In genomic region chr4:98282275-98282674, GRCm38 (mm10) we compare ENCODE assay signal across 27 mouse cellular contexts.
DNase-seq lines count a peak whose midpoint lies in the region; ATAC-seq lines count a peak whose summit lies in the region.
"Had no signal": no experiment of that assay in that cellular context is flagged by ENCODE, and none has a peak within 500 bp of the region (broad histone marks: within the 10 kb centered on the region; RNA-seq: fewer than 3 reads in every experiment).

No protein-coding gene starts in this region.

- peak; percentile 94 for ATAC-seq in activated CD4-positive, CD25-positive, alpha-beta regulatory T cell, adult 4 months
- peak; percentile 93 for ATAC-seq in inflammation-experienced regulatory T-cells, adult 6 months
- ATAC-seq in forebrain, embryonic 15.5 days (replicated peaks): no peak
- ATAC-seq in heart, embryonic 12.5 days (ENCODE audit: insufficient number of reproducible peaks, low FRiP score): no peak
- ATAC-seq in forebrain, embryonic 13.5 days: no peak
- ATAC-seq: forebrain, embryonic 14.5 days had no signal

- H3K4me3 ChIP-seq in forebrain, embryonic 15.5 days: no peak overlapping the region
- no peak overlapping the region for H3K4me3 ChIP-seq in heart, embryonic 12.5 days
- H3K4me3 ChIP-seq in forebrain, embryonic 13.5 days: no peak overlapping the region
- H3K4me3 ChIP-seq: gastrocnemius, adult 2 months; hindbrain, embryonic 13.5 days; limb, embryonic 10.5 days; limb, embryonic 15.5 days; liver, embryonic 15.5 days; megakaryocyte, embryonic 14.5 days; midbrain, embryonic 12.5 days had no signal

- no peaks in the 10 kb centered on the region for H3K9me3 ChIP-seq in forebrain, embryonic 15.5 days
- no peaks in the 10 kb centered on the region for H3K9me3 ChIP-seq in heart, embryonic 12.5 days (replicated peaks)
- H3K9me3 ChIP-seq in forebrain, embryonic 13.5 days (replicated peaks): no peaks in the 10 kb centered on the region
- H3K9me3 ChIP-seq: hindbrain, embryonic 13.5 days; limb, embryonic 10.5 days; limb, embryonic 15.5 days; liver, embryonic 15.5 days; midbrain, embryonic 12.5 days had no signal

- no peaks in the 10 kb centered on the region for H3K4me1 ChIP-seq in forebrain, embryonic 15.5 days
- no peaks in the 10 kb centered on the region for H3K4me1 ChIP-seq in heart, embryonic 12.5 days (replicated peaks)
- H3K4me1 ChIP-seq in forebrain, embryonic 13.5 days: peaks cover 4% of the 10 kb centered on the region; the same call in 1 of the 2 replicates
- H3K4me1 ChIP-seq: hindbrain, embryonic 13.5 days; limb, embryonic 15.5 days; liver, embryonic 15.5 days; megakaryocyte, embryonic 14.5 days; midbrain, embryonic 12.5 days had no signal

- no peaks in the 10 kb centered on the region for H3K27me3 ChIP-seq in forebrain, embryonic 15.5 days
- no peaks in the 10 kb centered on the region for H3K27me3 ChIP-seq in heart, embryonic 12.5 days (replicated peaks)
- no peaks in the 10 kb centered on the region for H3K27me3 ChIP-seq in forebrain, embryonic 13.5 days
- H3K27me3 ChIP-seq: hindbrain, embryonic 13.5 days; limb, embryonic 15.5 days; liver, embryonic 15.5 days; megakaryocyte, embryonic 14.5 days; midbrain, embryonic 12.5 days had no signal

- H3K36me3 ChIP-seq in forebrain, embryonic 15.5 days: no peaks in the 10 kb centered on the region
- no peaks in the 10 kb centered on the region for H3K36me3 ChIP-seq in heart, embryonic 12.5 days
- no peaks in the 10 kb centered on the region for H3K36me3 ChIP-seq in forebrain, embryonic 13.5 days (ENCODE audit: poor library complexity, severe bottlenecking)
- H3K36me3 ChIP-seq: hindbrain, embryonic 13.5 days; limb, embryonic 10.5 days; limb, embryonic 15.5 days; liver, embryonic 15.5 days; midbrain, embryonic 12.5 days had no signal

- WGBS in forebrain, embryonic 15.5 days: 32% methylated on average over 2 of the region's 2 CpGs
- 54% methylated on average over 2 of the region's 2 CpGs for WGBS in heart, embryonic 12.5 days
- WGBS in forebrain, embryonic 13.5 days: 48% methylated on average over 2 of the region's 2 CpGs

- H3K9ac ChIP-seq in forebrain, embryonic 15.5 days (replicated peaks): no peak overlapping the region
- H3K9ac ChIP-seq in heart, embryonic 12.5 days: no peak overlapping the region
- H3K9ac ChIP-seq in forebrain, embryonic 13.5 days: no peak overlapping the region
- H3K9ac ChIP-seq: hindbrain, embryonic 13.5 days; limb, embryonic 15.5 days; liver, embryonic 15.5 days; lung, embryonic 14.5 days; midbrain, embryonic 12.5 days had no signal

- H3K4me2 ChIP-seq in forebrain, embryonic 15.5 days (replicated peaks): no peak overlapping the region
- H3K4me2 ChIP-seq in heart, embryonic 12.5 days: no peak overlapping the region
- H3K4me2 ChIP-seq in forebrain, embryonic 13.5 days: no peak overlapping the region
- H3K4me2 ChIP-seq: hindbrain, embryonic 13.5 days; limb, embryonic 15.5 days; liver, embryonic 15.5 days; lung, embryonic 14.5 days; midbrain, embryonic 12.5 days had no signal

- no peak overlapping the region for H3K27ac ChIP-seq in forebrain, embryonic 15.5 days (replicated peaks)
- no peak overlapping the region for H3K27ac ChIP-seq in heart, embryonic 12.5 days (ENCODE audit: poor library complexity, severe bottlenecking)
- H3K27ac ChIP-seq in forebrain, embryonic 13.5 days: no peak overlapping the region
- H3K27ac ChIP-seq: gastrocnemius, adult 2 months; hindbrain, embryonic 13.5 days; limb, embryonic 10.5 days; limb, embryonic 15.5 days; liver, embryonic 15.5 days; midbrain, embryonic 12.5 days had no signal

- DNase-seq in CD4-positive, CD25-positive, alpha-beta regulatory T cell, adult 2 months (ENCODE audit: low read depth, low spot score): peak; percentile 69
- peak; percentile 29 to 60 for DNase-seq in natural killer cell, adult 2 months (ENCODE audit: low spot score in 2 of 2)
- DNase-seq: adrenal gland, adult 8-10 months; B cell, adult 2 months; cerebellum, adult 2 months; cerebellum, postnatal 14 days; gastrocnemius, adult 2 months; gastrocnemius, postnatal 36 days; heart, postnatal 14 days; kidney, adult 2 months; layer of hippocampus, postnatal 36 days; lung, embryonic 14.5 days; right cerebral cortex, postnatal 25 days; spleen, adult 18-20 months; thymus, postnatal 14 days had no signal

Comparison
In these comparisons a context has a peak if more than half of its experiments do, and no peak if none do; other contexts are left out.
1. ATAC-seq: peak in activated CD4-positive, CD25-positive, alpha-beta regulatory T cell, adult 4 months (single experiment) and inflammation-experienced regulatory T-cells, adult 6 months (single experiment); none in forebrain, embryonic 15.5 days (single experiment), heart, embryonic 12.5 days (single experiment) and forebrain, embryonic 13.5 days (single experiment).